Mouse (Mus musculus) retina, postnatal 1 day (tissue): ENCODE results near the gene Apol9b.

Experiments
- DNase-seq: peaks from one replicate; pipeline ENCODE4 v3.0.0-alpha.2; 2012

Gene Apol9b

GRCm38 (mm10) chr15:77782449-77783014 lies 53.7 kb downstream of the Apol9b start:
- DNase-seq: peak; percentile 26

- DNase-seq: peak; percentile 20
Observed at GRCm38 (mm10) chr15:77784039-77784824, 55.4 kb downstream of the Apol9b start.

GRCm38 (mm10) chr15:77785807-77786206 lies 57.0 kb downstream of the Apol9b start:
- DNase-seq: no peak
